Mouse (Mus musculus): ENCODE results near the gene Epdr1. TPM values are rescaled to one million over a fixed set of nuclear protein-coding genes. Genes with fewer than 3 reads are reported as not detected.

The Epdr1 gene
- 1 to 10 TPM; 4.4 to 5.8 TPM for total RNA-seq (2023)

DNA sequence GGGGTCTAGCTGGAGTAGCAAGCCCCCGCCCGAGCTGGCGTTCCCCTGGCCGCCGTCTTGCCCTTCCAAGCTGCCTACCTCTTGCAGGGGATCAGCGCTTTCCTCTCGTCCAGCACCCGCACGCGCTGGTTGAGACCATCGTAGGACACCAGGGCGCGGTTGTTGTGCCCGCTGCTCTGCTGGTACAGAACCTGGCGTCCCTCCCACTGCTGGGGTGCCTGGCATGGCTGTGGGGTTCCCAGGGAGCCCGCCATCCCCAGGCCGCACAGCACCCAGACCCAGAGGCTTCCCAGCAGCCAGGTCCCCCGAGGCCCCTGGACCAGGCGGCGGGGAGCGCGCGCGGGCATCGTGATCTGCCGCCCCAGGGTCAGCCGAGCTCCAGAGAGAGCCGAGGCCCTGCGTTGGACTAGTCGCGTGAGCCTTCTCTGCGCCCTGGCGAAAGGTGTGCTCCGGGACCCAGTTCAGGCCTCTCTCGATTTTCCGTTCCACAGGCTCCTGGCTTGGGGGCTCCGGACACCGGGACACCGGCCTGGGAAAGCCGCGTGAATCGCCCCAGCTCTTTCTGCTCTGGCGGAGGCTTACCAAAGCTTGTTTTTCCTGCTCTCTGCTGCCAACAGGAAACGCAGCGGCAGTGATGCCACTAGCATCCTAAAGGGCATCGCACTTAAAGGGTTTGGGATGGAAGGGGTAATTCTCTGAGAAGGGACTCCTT is at the start of gene Epdr1:
TSS of gene Epdr1 (minus strand) at position 712 of the 712 bp plus-strand sequence.

DNA sequence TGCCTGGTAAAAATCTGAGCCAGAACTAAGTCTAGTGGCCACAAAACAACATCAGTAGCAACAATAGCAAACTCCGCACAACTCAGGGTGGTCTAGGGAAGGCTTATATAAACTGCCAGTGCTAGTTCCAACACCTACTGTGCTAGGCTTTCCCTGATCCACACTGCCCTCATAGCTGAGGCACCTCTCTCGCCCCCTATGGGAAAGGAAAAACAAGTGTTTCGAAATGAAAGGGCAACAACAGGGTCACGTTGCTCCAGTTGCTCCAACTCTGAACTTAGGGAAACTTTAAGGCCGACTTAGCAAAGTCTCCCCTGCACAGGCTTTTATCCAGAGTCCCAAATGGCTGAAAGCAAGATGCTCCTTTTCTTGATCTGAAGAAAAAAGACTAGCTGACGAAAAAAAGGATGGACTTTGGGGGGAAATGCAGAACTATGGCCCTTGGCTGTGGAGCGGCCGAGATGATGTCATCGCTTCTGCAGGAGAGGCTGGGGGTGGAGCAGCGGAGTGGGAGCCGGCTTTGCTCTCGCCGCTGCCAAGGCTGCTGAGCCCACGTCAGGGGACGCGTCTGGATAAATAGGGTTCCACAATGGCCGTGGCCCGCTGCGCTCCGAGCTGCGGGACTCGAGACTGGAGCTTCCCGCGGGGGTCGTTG is 3.0 kb upstream of the Epdr1 start, which contains the start of gene Sfrp4:
TSS of gene Sfrp4 (plus strand) at position 532 of the 655 bp plus-strand sequence.

Other genes with a start within 250 kb of the Epdr1 start
- gene Stard3nl, start 224.1 kb downstream of the Epdr1 start, total RNA-seq (2023), result 10 to 100 TPM; 35.1 to 40.8 TPM
- under 1 TPM in 1 of 2 experiments, not detected in 1; 0.66 TPM for gene Sfrp4, start 3.2 kb upstream of the Epdr1 start, total RNA-seq (2023)
- gene Nme8, start 77.9 kb upstream of the Epdr1 start, total RNA-seq (2023), result not detected
- 100 to 1,000 TPM; 134 to 157 TPM for gene Gpr141, start 204.3 kb upstream of the Epdr1 start, total RNA-seq (2023)

All from neutrophil, adult 83 days (primary cell).